Mouse (Mus musculus): ENCODE results near the gene Rpl13a. TPM values are rescaled to one million over a fixed set of nuclear protein-coding genes. Genes with fewer than 3 reads are reported as not detected.
"Not testable (repeated sequence)": the region's sequence is repeated elsewhere in the genome, so short reads cannot be mapped to it uniquely, and the experiment has no call there.

Gene Rpl13a
- polyA plus RNA-seq, 1 experiment from 2014 or later = 1,296 TPM

DNA sequence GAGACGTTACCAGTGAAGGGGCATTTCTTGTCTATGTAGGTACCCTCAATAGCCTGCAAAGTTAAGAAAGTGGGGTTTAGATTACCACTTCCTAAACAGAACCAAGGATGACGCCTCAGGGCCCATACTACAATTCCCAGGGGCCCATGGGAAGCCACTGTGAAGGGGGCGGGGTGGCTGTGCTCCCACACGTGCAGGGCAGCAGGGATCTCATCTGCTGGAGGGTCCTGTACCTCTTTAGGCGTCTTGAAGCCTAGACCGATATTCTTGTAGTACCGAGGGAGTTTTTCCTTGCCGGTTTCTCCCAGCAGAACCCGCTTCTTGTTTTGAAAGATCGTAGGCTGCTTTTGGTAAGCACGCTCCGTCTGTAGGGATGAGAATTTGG is 5.4 kb downstream of the Rpl13a start:
- H3K9ac ChIP-seq = peak overlapping the region; percentile 98
- peak overlapping the region; percentile 87 for H3K27ac ChIP-seq
- H3K27me3 ChIP-seq (replicated peaks) = no peaks in the 10 kb centered on the region
- H3K36me3 ChIP-seq = peaks cover 61% of the 10 kb centered on the region
- ATAC-seq (ENCODE audit: insufficient read depth, low FRiP score, low read depth) = no peak
- H3K4me1 ChIP-seq = peaks cover 47% of the 10 kb centered on the region
- no peaks in the 10 kb centered on the region for H3K9me3 ChIP-seq
- peak overlapping the region; percentile 81 for H3K4me2 ChIP-seq
- 15% methylated on average over 12 of the region's 12 CpGs for WGBS
- H3K4me3 ChIP-seq (replicated peaks) = peak overlapping the region; percentile 96

GRCm38 (mm10) chr7:45122561-45123185 is 5.9 kb downstream of the Rpl13a start:
- no peaks in the 10 kb centered on the region for H3K27me3 ChIP-seq (replicated peaks)
- H3K27ac ChIP-seq = peak overlapping the region; percentile 87; the same call in 1 of the 2 replicates
- no peak for ATAC-seq (ENCODE audit: insufficient read depth, low FRiP score, low read depth)
- H3K36me3 ChIP-seq = peaks cover 61% of the 10 kb centered on the region
- peak overlapping the region; percentile 81 for H3K4me2 ChIP-seq
- H3K4me1 ChIP-seq = peaks cover 46% of the 10 kb centered on the region
- H3K4me3 ChIP-seq (replicated peaks) = peak overlapping the region; percentile 96
- 76% methylated on average over 15 of the region's 15 CpGs for WGBS
- H3K9me3 ChIP-seq = no peaks in the 10 kb centered on the region
- peak overlapping the region; percentile 98 for H3K9ac ChIP-seq

- peak overlapping the region; percentile 14 for H3K4me2 ChIP-seq
- 0 out of 2 replicates have a peak overlapping the region, but pooled peaks have one; percentile 41 for H3K27ac ChIP-seq
- H3K27me3 ChIP-seq (replicated peaks) = no peaks in the 10 kb centered on the region
- ATAC-seq (ENCODE audit: insufficient read depth, low FRiP score, low read depth) = no peak
- peaks cover 39% of the 10 kb centered on the region for H3K4me1 ChIP-seq
- no peaks in the 10 kb centered on the region for H3K9me3 ChIP-seq
- H3K4me3 ChIP-seq (replicated peaks) = no peak overlapping the region
- H3K36me3 ChIP-seq = peaks cover 58% of the 10 kb centered on the region
- no peak overlapping the region; the same call in 1 of the 2 replicates for H3K9ac ChIP-seq
These were observed 6.6 kb downstream of the Rpl13a start for GRCm38 (mm10) chr7:45121966-45122365.

DNA sequence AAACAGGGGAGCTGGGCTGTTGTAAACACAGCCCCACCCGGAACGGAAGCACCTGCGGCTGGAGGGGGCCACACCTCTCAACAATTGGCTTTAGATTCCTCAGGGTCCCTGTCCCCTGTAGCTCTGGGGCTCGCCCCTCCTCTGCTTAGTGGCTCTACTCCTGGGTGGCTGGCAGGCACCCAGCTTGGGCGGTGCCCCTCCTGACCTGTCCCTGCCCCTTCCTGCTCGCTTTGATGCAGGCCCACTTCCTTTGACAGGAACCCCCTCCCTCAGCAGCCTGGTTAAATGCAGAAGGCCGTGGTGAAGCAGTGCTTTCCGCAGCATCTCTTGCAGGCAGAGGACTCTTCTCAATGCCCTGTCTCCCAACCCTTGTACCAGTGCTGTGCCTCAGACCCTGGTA is 7.2 kb downstream of the Rpl13a start:
- H3K36me3 ChIP-seq = peaks cover 52% of the 10 kb centered on the region
- 0 out of 2 replicates have a peak overlapping the region, but pooled peaks have one; percentile 41 for H3K27ac ChIP-seq
- no peak overlapping the region for H3K9ac ChIP-seq
- 36% methylated on average over 8 of the region's 8 CpGs for WGBS
- peaks cover 34% of the 10 kb centered on the region for H3K4me1 ChIP-seq
- no peaks in the 10 kb centered on the region for H3K9me3 ChIP-seq
- H3K4me3 ChIP-seq (replicated peaks) = no peak overlapping the region
- H3K4me2 ChIP-seq = peak overlapping the region; percentile 14
- ATAC-seq (ENCODE audit: insufficient read depth, low FRiP score, low read depth) = no peak
- no peaks in the 10 kb centered on the region for H3K27me3 ChIP-seq (replicated peaks)

- ATAC-seq (ENCODE audit: insufficient read depth, low FRiP score, low read depth) = no peak
- peaks cover 39% of the 10 kb centered on the region for H3K36me3 ChIP-seq
- H3K4me1 ChIP-seq = peaks cover 21% of the 10 kb centered on the region
- no peak overlapping the region for H3K4me3 ChIP-seq (replicated peaks)
- H3K4me2 ChIP-seq = no peak overlapping the region
- H3K9me3 ChIP-seq = no peaks in the 10 kb centered on the region
- H3K9ac ChIP-seq = no peak overlapping the region
- H3K27me3 ChIP-seq (replicated peaks) = no peaks in the 10 kb centered on the region
- no peak overlapping the region for H3K27ac ChIP-seq
- 77% methylated on average over 5 of the region's 5 CpGs for WGBS
These were observed 8.5 kb downstream of the Rpl13a start for GRCm38 (mm10) chr7:45119780-45120709.

DNA sequence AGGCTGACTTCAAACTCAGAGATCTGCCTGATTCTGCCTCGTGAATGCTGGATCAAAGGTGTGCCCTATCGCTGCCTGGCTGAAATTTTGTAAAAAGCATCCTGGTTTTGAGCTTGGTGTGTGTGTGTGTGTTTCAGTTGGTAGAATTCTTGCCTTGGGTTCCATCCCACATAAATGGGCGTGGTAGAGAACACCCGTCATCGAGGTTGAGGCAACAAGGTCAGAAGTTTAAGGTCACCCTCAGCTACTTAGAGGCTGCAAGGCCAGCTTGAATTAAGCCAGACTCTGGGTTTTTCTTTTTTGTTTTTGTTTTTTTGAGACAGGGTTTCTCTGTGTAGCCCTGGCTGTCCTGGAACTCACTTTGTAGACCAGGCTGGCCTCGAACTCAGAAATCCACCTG is 10.2 kb downstream of the Rpl13a start:
- 83% methylated on average over 6 of the region's 6 CpGs for WGBS
- H3K4me3 ChIP-seq (replicated peaks) = no peak overlapping the region
- ATAC-seq (ENCODE audit: insufficient read depth, low FRiP score, low read depth) = no peak
- no peaks in the 10 kb centered on the region for H3K27me3 ChIP-seq (replicated peaks)
- peaks cover 35% of the 10 kb centered on the region for H3K36me3 ChIP-seq
- H3K4me1 ChIP-seq = peaks cover 18% of the 10 kb centered on the region
- no peak overlapping the region for H3K27ac ChIP-seq
- H3K4me2 ChIP-seq = no peak overlapping the region
- H3K9me3 ChIP-seq = no peaks in the 10 kb centered on the region
- no peak overlapping the region for H3K9ac ChIP-seq

DNA sequence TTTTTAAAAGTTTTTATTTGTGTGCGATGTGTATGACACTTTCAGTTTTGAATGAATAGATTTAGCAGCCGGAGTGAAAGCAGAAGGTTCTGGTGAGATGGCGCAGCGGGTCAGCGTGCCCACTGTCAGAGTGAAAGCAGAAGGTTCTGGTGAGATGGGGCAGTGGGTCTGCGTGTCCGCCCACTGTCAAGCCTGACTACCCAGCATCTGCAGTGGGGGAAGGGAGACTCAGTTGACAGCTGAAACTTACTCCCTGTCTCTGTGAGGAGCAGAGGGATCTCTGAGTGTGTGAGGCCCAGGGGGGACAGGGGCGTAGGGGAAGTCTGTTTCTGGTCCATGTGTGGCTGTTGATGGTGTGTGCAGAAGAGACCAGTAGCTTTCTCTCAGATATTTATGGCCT is 11.0 kb downstream of the Rpl13a start:
- Histone ChIP-seq H3K36me3 (peaks cover 28% of the 10 kb centered on the region), H3K27me3 (replicated peaks) (no peaks in the 10 kb centered on the region), H3K4me1 (peaks cover 11% of the 10 kb centered on the region), H3K4me2 (no peak overlapping the region), H3K4me3 (replicated peaks) (no peak overlapping the region), H3K27ac (peak overlapping the region; percentile 21; the same call in 1 of the 2 replicates), H3K9ac (no peak overlapping the region), H3K9me3 (no peaks in the 10 kb centered on the region)
- ATAC-seq (ENCODE audit: insufficient read depth, low FRiP score, low read depth) = no peak
- WGBS = 75% methylated on average over 8 of the region's 8 CpGs

GRCm38 (mm10) chr7:45113476-45113875 is 15.1 kb downstream of the Rpl13a start:
- WGBS = 71% methylated on average over 2 of the region's 2 CpGs

DNA sequence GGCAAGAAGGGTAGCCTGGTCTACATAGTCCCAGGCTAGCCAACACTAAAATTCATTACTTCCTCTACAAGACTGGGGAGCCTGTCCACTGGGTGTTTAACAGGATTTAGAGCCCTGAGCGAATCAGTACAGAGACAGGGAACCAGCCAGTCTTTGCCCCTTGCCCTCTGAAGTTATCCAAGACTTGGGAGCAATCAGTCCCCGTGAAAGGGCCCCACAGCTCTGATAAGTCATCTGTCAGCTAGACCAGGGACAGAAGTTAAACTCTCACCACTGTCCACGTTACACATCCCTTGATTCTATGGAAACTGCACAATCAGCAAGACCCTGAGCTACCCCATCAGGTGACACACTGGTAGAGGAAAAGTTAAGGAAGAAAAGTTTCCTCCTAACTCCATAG is 16.0 kb downstream of the Rpl13a start:
- no peak overlapping the region for H3K27ac ChIP-seq
- no peak for ATAC-seq (ENCODE audit: insufficient read depth, low FRiP score, low read depth)
- WGBS = 36% methylated on average over 3 of the region's 3 CpGs
- no peak overlapping the region for H3K4me3 ChIP-seq (replicated peaks)
- H3K9ac ChIP-seq = no peak overlapping the region
- no peaks in the 10 kb centered on the region for H3K9me3 ChIP-seq
- no peaks in the 10 kb centered on the region for H3K27me3 ChIP-seq (replicated peaks)
- no peaks in the 10 kb centered on the region for H3K4me1 ChIP-seq
- H3K4me2 ChIP-seq = no peak overlapping the region
- H3K36me3 ChIP-seq = no peaks in the 10 kb centered on the region

More at GRCm38 (mm10) chr7:45113476-45113875, 15.1 kb downstream of the Rpl13a start:
- Histone ChIP-seq H3K4me3 (replicated peaks) (no peak overlapping the region), H3K9me3 (no peaks in the 10 kb centered on the region), H3K36me3 (no peaks in the 10 kb centered on the region), H3K4me2 (no peak overlapping the region), H3K27ac (no peak overlapping the region), H3K4me1 (no peaks in the 10 kb centered on the region), H3K9ac (no peak overlapping the region), H3K27me3 (replicated peaks) (no peaks in the 10 kb centered on the region)
- no peak for ATAC-seq (ENCODE audit: insufficient read depth, low FRiP score, low read depth)

DNA sequence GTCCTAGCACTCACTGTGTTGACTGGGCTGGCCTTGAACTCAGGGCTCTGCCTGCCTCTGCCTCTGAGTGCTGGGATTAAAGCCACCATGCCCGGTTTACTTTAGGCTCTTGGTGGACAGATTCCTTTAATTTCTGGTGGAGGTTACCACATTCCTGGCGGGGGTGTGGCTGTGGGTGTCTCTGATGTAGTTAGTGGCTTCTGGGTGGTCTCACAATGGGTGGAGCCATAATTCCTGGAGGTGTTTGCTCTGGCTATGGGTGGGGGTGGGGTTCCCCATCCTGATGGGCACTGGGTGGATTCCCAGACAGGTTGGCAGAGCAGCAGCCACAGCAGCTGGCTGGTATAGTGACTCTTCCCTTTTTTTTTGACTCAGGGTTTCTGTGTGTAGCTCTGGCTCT is 16.6 kb downstream of the Rpl13a start:
- ATAC-seq (ENCODE audit: insufficient read depth, low FRiP score, low read depth) = peak; percentile 34; the same call in 1 of the 2 replicates
- H3K4me1 ChIP-seq = no peaks in the 10 kb centered on the region
- no peak overlapping the region for H3K4me2 ChIP-seq
- no peak overlapping the region for H3K9ac ChIP-seq
- H3K9me3 ChIP-seq = no peaks in the 10 kb centered on the region
- no peaks in the 10 kb centered on the region for H3K27me3 ChIP-seq (replicated peaks)
- WGBS = 45% methylated on average over 2 of the region's 2 CpGs
- no peak overlapping the region for H3K27ac ChIP-seq
- H3K36me3 ChIP-seq = no peaks in the 10 kb centered on the region
- no peak overlapping the region for H3K4me3 ChIP-seq (replicated peaks)

DNA sequence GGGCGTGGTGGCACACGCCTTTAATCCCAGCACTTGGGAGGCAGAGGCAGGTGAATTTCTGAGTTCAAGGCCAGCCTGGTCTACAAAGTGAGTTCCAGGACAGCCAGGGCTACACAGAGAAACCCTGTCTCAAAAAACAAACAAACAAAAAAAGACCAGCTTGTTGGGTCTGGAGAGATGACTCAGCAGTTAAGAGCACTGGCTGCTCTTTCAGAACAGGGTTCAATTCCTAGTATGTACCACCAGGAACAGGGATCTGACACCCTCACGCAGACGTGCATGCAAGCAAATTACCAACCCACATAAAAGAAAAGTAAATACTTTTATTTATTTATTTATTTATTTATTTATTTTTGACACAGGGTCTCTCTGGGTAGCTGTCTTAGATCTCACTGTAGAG is 18.5 kb downstream of the Rpl13a start:
- not testable (repeated sequence) for H3K27ac ChIP-seq; ATAC-seq (ENCODE audit: insufficient read depth, low FRiP score, low read depth); H3K36me3 ChIP-seq; H3K4me2 ChIP-seq; H3K4me3 ChIP-seq (replicated peaks); H3K27me3 ChIP-seq (replicated peaks); H3K9me3 ChIP-seq; H3K4me1 ChIP-seq; H3K9ac ChIP-seq
- 82% methylated on average over 4 of the region's 4 CpGs for WGBS

DNA sequence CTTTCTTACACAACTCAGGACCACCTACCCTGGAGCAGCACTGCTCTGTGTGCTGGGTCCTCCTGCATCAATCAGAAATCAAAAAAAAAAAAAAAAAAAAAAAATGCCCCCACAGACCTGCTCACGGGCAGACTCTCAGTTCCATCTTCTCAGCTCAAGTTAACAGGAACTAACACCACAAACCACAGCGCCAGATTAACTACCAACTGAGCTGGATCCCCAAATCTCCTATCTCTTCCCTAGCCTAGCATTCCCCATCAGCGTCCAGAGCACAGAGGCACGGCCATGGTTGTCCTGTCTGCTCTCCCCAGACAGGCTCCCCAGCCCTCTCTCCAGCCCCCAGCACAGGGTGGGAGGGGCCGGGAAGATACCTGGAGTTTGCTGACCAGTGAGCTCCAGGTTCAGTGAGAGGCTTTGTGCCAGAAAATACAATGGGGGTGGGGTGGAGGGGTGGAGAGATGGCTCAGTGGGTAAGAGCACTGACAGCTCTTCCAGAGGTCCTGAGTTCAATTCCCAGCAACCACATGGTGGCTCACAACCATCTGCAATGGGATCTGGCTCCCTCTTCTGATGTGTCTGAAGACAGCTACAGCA is 21.4 kb downstream of the Rpl13a start:
- H3K4me2 ChIP-seq = no peak overlapping the region
- no peak for ATAC-seq (ENCODE audit: insufficient read depth, low FRiP score, low read depth)
- no peaks in the 10 kb centered on the region for H3K9me3 ChIP-seq
- no peaks in the 10 kb centered on the region for H3K27me3 ChIP-seq (replicated peaks)
- H3K27ac ChIP-seq = no peak overlapping the region
- no peaks in the 10 kb centered on the region for H3K36me3 ChIP-seq
- peaks cover 17% of the 10 kb centered on the region for H3K4me1 ChIP-seq
- no peak overlapping the region for H3K4me3 ChIP-seq (replicated peaks)
- WGBS = 52% methylated on average over 5 of the region's 5 CpGs
- H3K9ac ChIP-seq = no peak overlapping the region

Measured in stomach, embryonic 15.5 days (tissue).